Mouse (Mus musculus) brain, embryonic 14.5 days (tissue): ENCODE data around the gene Zfp948.

ENCODE experiments used
- CTCF ChIP-seq: fragments of 200-500 bp; IDR thresholded peaks from 2 replicates; pipeline ENCODE4 v1.5.1; 2012; ENCODE audit warnings: inconsistent platforms, mild to moderate bottlenecking, moderate library complexity, borderline replicate concordance; ENCODE audit not compliant: insufficient read depth, insufficient read length; ENCODE audit errors: extremely low read depth
- POLR2A ChIP-seq: fragments of 200-500 bp; IDR thresholded peaks from 2 replicates; pipeline ENCODE4 v1.6.1; 2012; ENCODE audit warnings: mild to moderate bottlenecking, inconsistent platforms, borderline replicate concordance; ENCODE audit not compliant: poor library complexity, insufficient read depth, insufficient read length, severe bottlenecking; ENCODE audit errors: extremely low read depth

- TF ChIP-seq POLR2A (no peak), CTCF (peak; percentile 63; the same call in 1 of the 2 replicates)
Observed at GRCm38 (mm10) chr17:21566220-21566619, 588 bp upstream of the Zfp948 start.
